Mouse (Mus musculus): ENCODE measurements around the gene Per1.

The Per1 gene

GRCm38 (mm10) chr11:69119446-69120155, 24.6 kb downstream of the Per1 start:
- DNase-seq, result no peak

- DNase-seq, result no peak
Observed at GRCm38 (mm10) chr11:69120221-69121000, 25.4 kb downstream of the Per1 start, which contains the start of gene Hes7. Gene Hes7, plus strand, starts transcription at chr11:69120404.

- DNase-seq, result no peak
Observed at GRCm38 (mm10) chr11:69121001-69121740, 26.2 kb downstream of the Per1 start.

GRCm38 (mm10) chr11:69121741-69122335, 26.8 kb downstream of the Per1 start:
- DNase-seq, result no peak

DNA sequence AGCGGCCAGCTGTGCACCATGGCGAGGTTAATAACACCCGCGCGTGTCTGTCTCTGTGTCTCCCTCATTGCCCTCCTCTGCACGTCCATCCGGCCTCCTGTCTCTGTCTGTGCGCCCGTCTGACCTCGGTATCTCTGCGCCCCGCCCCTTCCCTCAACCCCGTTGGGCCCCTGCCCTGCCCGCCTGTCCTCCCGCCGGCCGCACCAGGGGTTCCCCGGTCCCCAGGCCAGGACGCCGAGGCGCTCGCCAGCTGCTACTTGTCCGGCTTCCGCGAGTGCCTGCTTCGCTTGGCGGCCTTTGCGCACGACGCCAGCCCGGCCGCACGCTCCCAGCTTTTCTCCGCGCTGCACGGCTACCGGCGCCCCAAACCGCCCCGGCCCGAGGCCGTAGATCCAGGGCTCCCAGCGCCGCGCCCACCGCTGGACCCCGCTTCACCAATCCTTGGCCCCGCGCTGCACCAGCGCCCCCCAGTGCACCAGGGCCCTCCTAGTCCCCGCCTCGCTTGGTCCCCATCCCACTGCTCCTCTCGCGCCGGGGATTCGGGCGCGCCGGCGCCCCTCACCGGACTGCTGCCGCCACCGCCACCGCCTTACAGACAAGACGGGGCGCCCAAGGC, 27.4 kb downstream of the Per1 start, which contains the start of gene 9130213A22Rik:
9130213A22Rik (minus strand) TSS at position 254 of the 616 bp plus-strand sequence.
- DNase-seq, result peak; percentile 84

DNA sequence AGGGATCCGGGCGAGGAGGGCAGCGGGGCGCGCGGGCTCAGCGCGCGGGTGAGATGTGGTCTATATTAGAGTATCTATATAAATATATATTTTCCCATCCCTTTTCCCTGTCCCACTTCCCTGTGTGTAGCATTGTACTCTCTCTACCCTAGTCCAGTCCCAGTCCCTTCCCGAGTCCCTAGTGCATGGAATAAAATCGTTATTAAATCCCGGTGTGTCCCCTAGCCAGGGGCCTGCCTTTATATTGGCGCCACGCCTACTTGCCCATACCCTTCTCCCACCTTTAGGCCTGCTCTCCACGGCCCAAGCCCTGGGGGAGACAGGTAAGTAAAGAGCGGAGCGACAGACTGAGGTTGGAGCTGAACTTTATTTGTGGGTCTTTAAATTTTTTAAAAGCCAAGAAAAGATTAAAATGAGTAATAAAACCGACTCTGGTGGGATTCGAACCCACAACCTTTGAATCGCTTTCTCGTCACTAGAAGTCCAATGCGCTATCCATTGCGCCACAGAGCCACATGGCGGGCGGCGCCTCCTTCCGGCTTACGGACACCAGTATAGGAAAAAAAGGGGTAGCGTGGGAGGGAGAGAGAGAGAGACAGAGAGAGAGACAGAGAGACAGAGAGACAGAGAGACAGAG, 28.2 kb downstream of the Per1 start:
- DNase-seq, result peak; percentile 88

GRCm38 (mm10) chr11:69123693-69124497, 28.9 kb downstream of the Per1 start:
- DNase-seq, result peak; percentile 85

DNA sequence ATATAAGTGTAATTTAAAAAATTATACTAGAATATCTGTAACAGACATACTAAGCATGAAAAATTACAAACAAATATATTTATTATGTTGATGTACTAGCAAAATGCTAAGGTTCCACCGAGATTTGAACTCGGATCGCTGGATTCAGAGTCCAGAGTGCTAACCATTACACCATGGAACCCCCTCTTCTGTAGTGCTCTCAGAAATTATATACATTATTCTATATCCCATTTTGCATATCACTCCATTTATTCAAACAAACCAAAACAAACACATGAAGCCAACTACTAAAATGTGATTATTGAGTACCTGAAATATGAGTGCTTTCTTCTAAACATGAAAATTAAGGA, 29.5 kb downstream of the Per1 start:
- DNase-seq, result peak; percentile 71

- peak; percentile 83 for DNase-seq
Observed at GRCm38 (mm10) chr11:69125041-69125851, 30.2 kb downstream of the Per1 start.

DNA sequence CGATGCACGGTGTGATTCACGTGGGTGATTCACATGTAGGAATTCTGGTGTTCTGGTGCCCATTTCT, 30.7 kb downstream of the Per1 start, which contains the start of gene Aloxe3:
Aloxe3 (plus strand) TSS at position 45 of the 67 bp plus-strand sequence.
- DNase-seq, result no peak

GRCm38 (mm10) chr11:69125919-69126705, 31.1 kb downstream of the Per1 start:
- DNase-seq, result peak; percentile 17

DNA sequence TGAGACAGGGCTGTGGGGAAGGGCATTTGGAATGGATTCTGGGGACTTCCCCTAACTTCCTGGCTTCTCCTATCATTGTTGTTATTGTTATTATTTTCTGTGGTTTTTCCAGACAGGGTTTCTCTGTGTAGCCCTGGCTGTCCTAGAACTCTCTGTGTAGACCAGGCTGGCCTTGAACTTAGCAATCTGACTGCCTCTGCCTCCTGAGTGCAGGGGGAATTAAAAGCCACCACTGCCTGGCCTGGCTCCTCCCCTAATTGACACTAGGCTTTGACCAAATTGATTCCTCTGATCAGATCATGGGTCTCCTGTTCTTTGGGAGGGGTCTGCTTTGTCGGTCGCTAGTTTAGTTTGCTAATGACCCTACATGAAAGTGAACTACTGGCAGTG, 31.7 kb downstream of the Per1 start:
- no peak for DNase-seq

GRCm38 (mm10) chr11:69128426-69129122, 33.6 kb downstream of the Per1 start:
- DNase-seq, result no peak

DNA sequence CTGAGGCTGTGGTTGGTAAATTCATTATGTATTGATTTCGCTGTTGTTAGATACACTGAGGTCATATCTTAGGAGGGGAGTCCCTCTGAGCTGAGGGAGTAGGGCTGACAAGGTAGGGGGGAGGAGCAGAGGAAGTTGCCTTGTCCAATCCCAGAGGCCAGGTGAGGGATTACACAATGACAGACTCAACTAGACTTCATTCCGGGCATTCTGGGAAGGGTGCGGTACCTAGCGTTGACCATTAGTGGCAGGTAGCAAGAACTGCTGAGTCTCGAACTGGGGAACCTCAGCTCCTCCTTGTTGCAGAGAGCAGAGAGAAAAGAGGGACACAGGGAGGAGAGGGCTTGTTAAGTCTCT, 38.5 kb downstream of the Per1 start:
- no peak for DNase-seq

DNA sequence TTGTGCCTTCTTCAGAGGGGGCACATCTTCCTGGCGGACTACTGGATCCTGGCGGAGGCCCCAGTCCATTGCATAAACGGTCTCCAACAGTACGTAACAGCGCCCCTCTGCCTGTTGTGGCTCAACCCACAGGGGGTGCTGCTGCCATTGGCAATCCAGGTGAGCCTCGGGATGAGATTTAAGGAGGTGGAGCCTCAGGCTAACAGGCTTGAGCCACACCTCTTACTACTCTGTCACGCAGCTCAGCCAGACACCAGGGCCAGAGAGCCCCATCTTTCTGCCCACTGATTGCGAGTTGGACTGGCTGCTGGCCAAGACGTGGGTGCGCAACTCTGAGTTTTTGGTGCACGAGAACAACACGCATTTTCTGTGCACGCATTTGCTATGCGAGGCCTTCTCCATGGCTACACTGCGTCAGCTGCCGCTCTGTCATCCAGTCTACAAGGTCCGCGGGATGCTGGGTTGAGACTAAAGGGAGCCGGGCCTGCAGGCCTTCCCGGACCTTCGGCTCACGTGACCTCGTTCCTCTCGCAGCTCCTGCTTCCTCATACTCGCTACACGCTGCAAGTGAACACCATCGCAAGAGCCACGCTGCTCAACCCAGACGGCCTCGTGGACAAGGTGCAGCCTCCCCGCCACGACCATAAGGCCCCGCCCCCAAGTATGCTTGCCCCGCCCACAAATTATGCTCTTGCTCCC, 39.1 kb downstream of the Per1 start:
- DNase-seq, result peak; percentile 60

GRCm38 (mm10) chr11:69134622-69134968, 39.6 kb downstream of the Per1 start:
- no peak for DNase-seq

- no peak for DNase-seq
Observed at GRCm38 (mm10) chr11:69135361-69135760, 40.3 kb downstream of the Per1 start.

DNA sequence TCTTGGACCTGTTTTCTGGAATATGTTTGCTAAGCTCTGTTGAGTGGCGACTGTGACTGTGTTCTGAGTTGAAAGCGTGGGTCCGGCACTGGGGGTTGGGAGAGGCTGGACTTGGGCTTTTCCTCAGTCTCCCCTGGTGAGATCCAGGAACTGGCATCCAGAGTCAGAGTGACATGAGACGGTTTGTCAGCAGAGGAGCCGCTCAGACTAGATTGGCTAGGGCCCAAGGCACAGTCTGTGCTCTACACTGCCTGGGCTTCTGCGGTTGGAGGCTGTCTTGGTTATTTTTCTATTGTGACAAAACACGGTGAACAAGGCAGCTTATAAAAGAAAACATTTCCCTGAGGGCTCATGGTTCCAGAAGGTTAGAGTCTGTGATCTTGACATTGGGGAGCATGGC, 52.5 kb downstream of the Per1 start:
- no peak for DNase-seq

DNA sequence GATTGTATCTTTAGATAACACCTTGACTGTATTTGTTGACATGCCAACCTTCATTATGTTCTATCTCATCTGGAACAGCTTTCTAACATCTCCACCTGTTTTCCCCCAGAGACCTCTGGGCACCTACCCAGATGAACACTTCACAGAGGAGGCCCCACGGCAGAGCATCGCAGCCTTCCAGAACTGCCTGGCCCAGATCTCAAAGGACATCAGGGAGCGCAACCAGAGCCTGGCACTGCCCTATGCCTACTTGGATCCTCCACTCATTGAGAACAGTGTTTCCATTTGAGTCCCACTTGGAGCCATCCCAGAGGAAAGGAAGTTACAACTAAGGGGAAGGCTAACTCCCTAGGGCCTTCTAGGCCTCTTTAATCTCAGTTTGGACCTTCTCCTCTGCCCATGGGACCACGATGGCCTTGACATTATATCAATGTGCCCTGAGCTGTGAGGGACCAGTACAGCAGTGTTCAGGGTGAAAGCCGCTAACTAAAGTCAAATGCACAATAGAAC, 53.5 kb downstream of the Per1 start:
- DNase-seq, result no peak
